8 mouse cellular contexts compared by ENCODE assay signal in the genomic region with DNA sequence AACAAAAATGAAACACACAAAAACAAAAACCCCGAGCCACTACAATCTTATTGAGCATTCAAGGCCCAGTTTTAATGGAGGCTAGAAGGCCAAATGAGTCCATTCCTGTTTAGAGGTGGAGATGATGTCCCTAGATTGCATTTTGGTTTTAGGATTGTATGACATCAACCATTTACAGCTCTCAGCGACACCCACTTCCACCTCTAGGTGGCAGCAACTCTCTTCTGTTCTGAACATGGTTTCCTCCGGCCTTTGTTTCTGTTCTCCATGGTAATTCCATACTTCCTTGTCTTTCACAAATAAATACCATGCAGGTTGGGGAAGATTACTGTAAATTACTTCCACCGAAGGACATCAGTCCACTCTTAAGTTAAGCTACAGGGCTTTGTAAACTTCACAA.
DNase-seq lines count a peak whose midpoint lies in the region; ATAC-seq and TF ChIP-seq lines count a peak whose summit lies in the region.

No protein-coding gene starts in this region.

- H3K4me3 ChIP-seq in intestine, embryonic 14.5 days (ENCODE audit: low read depth, low read length): no peak overlapping the region
- H3K4me3 ChIP-seq in intestine, embryonic 16.5 days (ENCODE audit: low read length): no peak overlapping the region
- no peak overlapping the region for H3K4me3 ChIP-seq in cerebellum, adult 2 months (replicated peaks; ENCODE audit: insufficient read depth, low read depth, low read length)
- no peak overlapping the region for H3K4me3 ChIP-seq in hindbrain, postnatal 0 days (ENCODE audit: low read length)
- H3K4me3 ChIP-seq in midbrain, embryonic 11.5 days (ENCODE audit: low read depth, low read length): no peak overlapping the region

- H3K27me3 ChIP-seq in intestine, embryonic 14.5 days (replicated peaks; ENCODE audit: control insufficient read depth, insufficient read depth, low read length): no peaks in the 10 kb centered on the region
- no peaks in the 10 kb centered on the region for H3K27me3 ChIP-seq in intestine, embryonic 16.5 days (replicated peaks; ENCODE audit: control insufficient read depth, insufficient read depth, low read length)
- no peaks in the 10 kb centered on the region for H3K27me3 ChIP-seq in cerebellum, adult 2 months (ENCODE audit: control insufficient read depth, insufficient read depth, low read length)
- no peaks in the 10 kb centered on the region for H3K27me3 ChIP-seq in hindbrain, postnatal 0 days (ENCODE audit: insufficient read depth, low read length)
- no peaks in the 10 kb centered on the region for H3K27me3 ChIP-seq in midbrain, embryonic 11.5 days (ENCODE audit: control insufficient read depth, insufficient read depth, low read length)
- H3K27me3 ChIP-seq in splenic B cell, adult 2 months (ENCODE audit: control insufficient read depth, insufficient read depth, low read length, poor library complexity, severe bottlenecking): no peaks in the 10 kb centered on the region

- 5% methylated on average over 4 of the region's 4 CpGs for WGBS in intestine, embryonic 14.5 days
- WGBS in intestine, embryonic 16.5 days: 6% methylated on average over 4 of the region's 4 CpGs
- WGBS in cerebellum, adult 2 months: 4% methylated on average over 4 of the region's 4 CpGs
- WGBS in hindbrain, postnatal 0 days: 5% methylated on average over 4 of the region's 4 CpGs
- 15% methylated on average over 4 of the region's 4 CpGs for WGBS in midbrain, embryonic 11.5 days

- H3K4me2 ChIP-seq in intestine, embryonic 14.5 days (ENCODE audit: low read length): no peak overlapping the region
- H3K4me2 ChIP-seq in intestine, embryonic 16.5 days (ENCODE audit: low read depth, low read length): no peak overlapping the region
- no peak overlapping the region for H3K4me2 ChIP-seq in hindbrain, postnatal 0 days (ENCODE audit: low read depth, low read length)
- H3K4me2 ChIP-seq in midbrain, embryonic 11.5 days: no peak overlapping the region

- TF ChIP-seq CTCF in cerebellum, adult 2 months (IDR thresholded peaks at IDR 0.05; ENCODE audit: borderline replicate concordance, insufficient read depth, low read depth, low read length): peak; percentile 73; the same call in 1 of the 2 replicates
- peak; percentile 93 for TF ChIP-seq CTCF in hindbrain, postnatal 0 days (IDR thresholded peaks at IDR 0.05; ENCODE audit: low read depth)

- no peak overlapping the region for H3K9ac ChIP-seq in intestine, embryonic 14.5 days (ENCODE audit: low read length)
- no peak overlapping the region for H3K9ac ChIP-seq in intestine, embryonic 16.5 days (ENCODE audit: low read depth, low read length)
- H3K9ac ChIP-seq in hindbrain, postnatal 0 days (replicated peaks; ENCODE audit: low read length): no peak overlapping the region
- no peak overlapping the region for H3K9ac ChIP-seq in midbrain, embryonic 11.5 days (ENCODE audit: low read length)

- no peak for ATAC-seq in intestine, embryonic 14.5 days (replicated peaks; ENCODE audit: low FRiP score, low TSS enrichment, low read depth)
- ATAC-seq in intestine, embryonic 16.5 days: no peak
- peak; percentile 78 for ATAC-seq in hindbrain, postnatal 0 days
- peak; percentile 70; the same call in 1 of the 2 replicates for ATAC-seq in midbrain, embryonic 11.5 days (ENCODE audit: low FRiP score)

- DNase-seq in intestine, embryonic 14.5 days (ENCODE audit: low spot score): peak; percentile 90
- peak; percentile 48 to 67 for DNase-seq in cerebellum, adult 2 months
- DNase-seq in forelimb bud, embryonic 11.5 days (ENCODE audit: low read depth, low spot score): peak; percentile 84
- DNase-seq in hindbrain, postnatal 0 days (ENCODE audit: low spot score): peak; percentile 94
- DNase-seq in left cerebral cortex, adult 18-20 months (ENCODE audit: low spot score in 2 of 2): peak; percentile 81 to 86
- peak; percentile 99 for DNase-seq in midbrain, embryonic 11.5 days (ENCODE audit: low spot score, missing footprints)
- DNase-seq in splenic B cell, adult 2 months (ENCODE audit: low read depth, low spot score): peak; percentile 52

- H3K9me3 ChIP-seq in intestine, embryonic 14.5 days (ENCODE audit: control insufficient read depth, low read length): no peaks in the 10 kb centered on the region
- no peaks in the 10 kb centered on the region for H3K9me3 ChIP-seq in intestine, embryonic 16.5 days (ENCODE audit: control insufficient read depth, low read length)
- no peaks in the 10 kb centered on the region for H3K9me3 ChIP-seq in hindbrain, postnatal 0 days (ENCODE audit: low read length)
- no peaks in the 10 kb centered on the region for H3K9me3 ChIP-seq in midbrain, embryonic 11.5 days (ENCODE audit: control insufficient read depth, low read length)

- TF ChIP-seq POLR2A in cerebellum, adult 2 months (IDR thresholded peaks at IDR 0.05; ENCODE audit: borderline replicate concordance, insufficient read depth, low read length): no peak

- no peaks in the 10 kb centered on the region for H3K36me3 ChIP-seq in intestine, embryonic 14.5 days (ENCODE audit: control insufficient read depth, insufficient read depth, low read length)
- H3K36me3 ChIP-seq in intestine, embryonic 16.5 days (ENCODE audit: control insufficient read depth, insufficient read depth, low read length): no peaks in the 10 kb centered on the region
- H3K36me3 ChIP-seq in hindbrain, postnatal 0 days (ENCODE audit: insufficient read depth, low read length): no peaks in the 10 kb centered on the region
- H3K36me3 ChIP-seq in midbrain, embryonic 11.5 days (ENCODE audit: control insufficient read depth, insufficient read depth, low read length): no peaks in the 10 kb centered on the region
- no peaks in the 10 kb centered on the region for H3K36me3 ChIP-seq in splenic B cell, adult 2 months (ENCODE audit: control insufficient read depth, insufficient read depth, low read length, poor library complexity, severe bottlenecking)

- H3K4me1 ChIP-seq in intestine, embryonic 14.5 days (replicated peaks; ENCODE audit: control insufficient read depth, insufficient read depth, low read length): no peaks in the 10 kb centered on the region; the same call in 1 of the 2 replicates
- 0 out of 2 replicates have a peak, but pooled peaks cover 4% of the 10 kb centered on the region for H3K4me1 ChIP-seq in intestine, embryonic 16.5 days (ENCODE audit: control insufficient read depth, insufficient read depth, low read length)
- no peaks in the 10 kb centered on the region for H3K4me1 ChIP-seq in cerebellum, adult 2 months (ENCODE audit: control insufficient read depth, insufficient read depth, low read length)
- H3K4me1 ChIP-seq in hindbrain, postnatal 0 days (ENCODE audit: insufficient read depth, low read length): no peaks in the 10 kb centered on the region
- no peaks in the 10 kb centered on the region for H3K4me1 ChIP-seq in midbrain, embryonic 11.5 days (ENCODE audit: control insufficient read depth, insufficient read depth, low read length)

- H3K27ac ChIP-seq in intestine, embryonic 14.5 days (ENCODE audit: low read depth): no peak overlapping the region
- H3K27ac ChIP-seq in intestine, embryonic 16.5 days (ENCODE audit: low read length): no peak overlapping the region
- H3K27ac ChIP-seq in cerebellum, adult 2 months (ENCODE audit: insufficient read depth, low read length): no peak overlapping the region
- H3K27ac ChIP-seq in hindbrain, postnatal 0 days: no peak overlapping the region
- no peak overlapping the region for H3K27ac ChIP-seq in midbrain, embryonic 11.5 days (ENCODE audit: low read depth, low read length)

Comparison
In these comparisons a context has a peak if more than half of its experiments do, and no peak if none do; other contexts are left out.
1. ATAC-seq: peak in hindbrain, postnatal 0 days (single experiment) and midbrain, embryonic 11.5 days (single experiment); none in intestine, embryonic 14.5 days (single experiment) and intestine, embryonic 16.5 days (single experiment).
2. Peak in every context shown above with its lines, with median percentiles within 50 percentile points of each other: DNase-seq.